Mouse (Mus musculus) B cell, adult 2 months (primary cell): ENCODE measurements at regions not wholly inside any gene's neighbourhood (a gene's known extent, or its start where the extent isn't known, plus 50 kb on each side); places are given as distances from the start of the nearest gene placed in this dataset.

ENCODE experiments used
- DNase-seq, 2 experiments: peaks; one replicate each; pipeline ENCODE4 v3.0.0; 2022

DNA sequence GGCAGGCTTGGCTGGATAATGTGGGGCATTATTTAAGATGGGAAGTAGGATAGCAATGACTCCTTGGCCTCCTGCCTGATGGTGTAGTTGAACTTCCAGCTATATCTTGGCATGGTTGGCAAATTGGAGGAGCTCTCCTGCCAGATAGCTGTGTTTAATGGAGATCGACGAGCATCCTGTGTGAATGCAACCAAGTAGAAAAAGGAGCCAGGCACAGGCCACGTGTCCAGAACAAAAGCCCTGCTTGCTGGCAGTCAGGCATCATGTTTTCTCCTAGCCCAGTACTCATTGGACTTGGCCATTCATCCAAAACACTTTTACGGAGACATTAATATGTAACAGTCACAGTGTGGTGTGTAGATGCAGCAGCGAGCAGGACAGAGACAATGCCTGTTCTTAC lies 211.8 kb upstream of the 9630041A04Rik start:
- DNase-seq, result no peak

DNA sequence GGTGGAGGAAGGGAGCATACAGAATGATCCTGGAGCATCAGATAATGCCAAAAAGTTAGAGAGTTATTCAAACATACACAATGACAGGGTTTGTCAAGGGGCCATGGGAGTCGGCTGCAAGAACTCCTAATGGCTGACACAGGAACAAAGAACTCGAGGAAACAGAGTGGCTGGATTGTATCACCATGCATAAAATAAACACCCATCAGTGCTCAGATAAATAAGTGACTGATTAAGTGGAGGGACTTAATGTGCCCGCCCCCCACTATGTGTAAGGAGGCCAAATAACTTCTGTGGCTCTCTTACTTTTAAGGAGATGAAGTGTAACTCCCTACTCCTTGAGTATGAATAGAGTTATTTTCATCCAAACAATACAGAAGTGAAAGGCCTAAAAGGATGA lies 220.1 kb upstream of the 9630041A04Rik start:
- no peak for DNase-seq

DNA sequence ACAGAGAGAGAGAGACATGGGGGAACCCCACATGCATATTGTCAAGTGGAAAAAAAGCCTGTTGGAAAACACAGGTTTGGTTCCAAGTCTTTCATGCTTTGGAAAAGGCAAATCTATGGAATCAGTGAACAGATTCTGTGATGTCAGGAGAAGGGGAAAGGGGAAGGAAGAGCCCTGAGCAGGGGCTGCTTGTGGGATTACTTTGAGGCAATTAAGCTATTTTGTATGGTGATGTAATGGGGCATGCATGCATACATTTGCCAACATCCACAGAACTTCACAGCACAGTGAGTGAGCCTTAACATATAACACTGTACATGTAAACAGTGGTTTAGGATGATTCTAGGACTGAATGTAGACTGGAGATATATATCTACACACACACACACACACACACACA lies 221.0 kb upstream of the 9630041A04Rik start:
- no peak for DNase-seq

DNA sequence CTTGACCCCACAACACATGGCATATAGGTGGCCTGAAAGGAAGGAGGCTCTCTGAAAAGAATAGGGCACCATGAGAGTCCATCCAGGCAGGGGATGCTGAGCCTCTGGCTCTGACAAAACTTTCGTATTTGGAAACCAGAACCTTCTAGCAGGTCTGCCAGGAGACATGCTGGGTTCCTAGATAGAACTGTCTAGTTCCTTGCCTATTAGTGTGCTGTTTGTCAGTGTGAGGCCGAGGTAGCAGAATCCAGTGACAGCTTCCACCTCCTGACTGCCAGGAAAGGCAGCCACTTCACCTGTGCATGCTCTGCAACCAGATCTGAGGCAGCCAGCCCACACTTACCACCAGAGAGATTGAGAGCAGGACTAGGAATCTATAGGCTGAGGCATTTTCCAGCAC lies 245.4 kb upstream of the 9630041A04Rik start:
- DNase-seq, result no peak

DNA sequence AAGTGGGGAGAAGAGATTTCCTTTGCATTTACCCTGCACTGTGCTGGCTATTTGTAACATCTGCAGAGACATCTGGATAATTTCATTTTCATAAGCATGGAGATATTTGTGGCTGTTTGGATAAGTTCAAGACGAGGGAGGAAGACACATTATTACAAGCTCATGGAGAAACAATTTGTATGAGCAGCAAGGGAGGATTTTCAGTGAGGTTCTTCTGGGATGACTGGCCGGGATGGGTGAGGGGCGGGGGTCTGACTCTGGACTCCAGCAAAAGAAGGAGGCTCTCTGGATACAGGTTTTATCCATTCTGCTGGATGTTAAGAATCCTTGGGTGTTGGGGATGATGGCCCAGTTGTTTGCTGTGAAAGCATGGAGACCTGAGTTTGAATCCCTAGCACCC lies 246.5 kb upstream of the 9630041A04Rik start:
- DNase-seq, result no peak

DNA sequence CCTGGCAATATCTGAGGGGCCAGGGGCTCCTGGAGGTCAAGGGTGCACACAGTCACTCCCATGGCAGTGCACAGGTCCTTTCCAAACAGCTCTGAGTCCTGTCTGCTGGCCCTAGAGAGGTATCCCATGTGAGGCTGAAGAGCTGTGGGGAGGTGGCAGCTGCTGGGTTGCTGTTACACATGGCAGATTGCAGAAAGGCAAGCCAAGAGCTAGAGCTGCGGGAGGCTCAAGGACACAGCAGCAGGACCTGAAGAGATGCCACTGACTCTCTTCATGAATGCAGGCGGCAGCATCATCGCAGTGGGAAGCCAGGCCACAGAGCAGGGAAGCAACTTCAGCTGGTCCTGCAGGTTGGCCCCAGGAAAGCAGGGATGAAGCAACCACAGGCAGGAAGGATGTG lies 247.7 kb upstream of the 9630041A04Rik start:
- no peak for DNase-seq

DNA sequence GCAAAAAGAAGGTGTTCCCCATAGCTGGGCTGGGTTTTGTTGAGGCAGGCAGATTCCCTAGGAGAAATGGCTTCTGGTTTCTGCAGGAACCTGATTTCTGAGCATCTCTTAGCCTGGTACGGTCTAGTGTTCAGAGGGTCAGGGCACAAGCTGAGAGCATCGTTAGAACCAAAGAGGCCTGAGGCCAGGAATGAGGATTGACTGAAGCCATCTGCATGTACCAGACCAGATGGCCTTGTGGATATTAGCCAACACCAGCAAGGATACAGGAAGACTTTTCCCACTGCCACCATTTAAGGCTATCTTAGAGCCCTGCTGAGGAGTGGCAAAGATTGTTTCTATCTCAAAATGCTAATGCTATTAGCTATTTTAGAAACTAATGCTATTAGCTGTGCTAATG lies 248.2 kb upstream of the 9630041A04Rik start:
- no peak for DNase-seq

DNA sequence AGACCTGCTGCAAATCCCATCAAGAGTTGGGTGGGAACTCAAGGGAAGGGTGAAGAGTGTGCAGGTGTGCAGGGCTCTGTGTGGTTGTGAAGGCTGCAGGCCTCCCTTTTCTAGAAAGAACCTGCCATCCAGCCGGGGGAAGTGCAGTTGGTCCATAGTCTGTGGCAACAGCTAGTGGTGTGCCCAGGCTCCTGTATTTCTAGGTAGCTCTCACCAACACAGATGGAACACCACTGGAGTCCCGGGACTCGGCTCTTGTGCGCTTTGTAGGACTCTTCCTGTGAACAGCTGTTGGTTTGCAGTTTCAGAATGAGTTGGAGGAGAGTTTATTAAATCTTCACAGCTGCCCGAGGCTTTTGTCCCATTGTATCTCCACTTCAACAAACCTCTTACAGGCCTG lies 248.7 kb upstream of the 9630041A04Rik start:
- DNase-seq, result no peak

DNA sequence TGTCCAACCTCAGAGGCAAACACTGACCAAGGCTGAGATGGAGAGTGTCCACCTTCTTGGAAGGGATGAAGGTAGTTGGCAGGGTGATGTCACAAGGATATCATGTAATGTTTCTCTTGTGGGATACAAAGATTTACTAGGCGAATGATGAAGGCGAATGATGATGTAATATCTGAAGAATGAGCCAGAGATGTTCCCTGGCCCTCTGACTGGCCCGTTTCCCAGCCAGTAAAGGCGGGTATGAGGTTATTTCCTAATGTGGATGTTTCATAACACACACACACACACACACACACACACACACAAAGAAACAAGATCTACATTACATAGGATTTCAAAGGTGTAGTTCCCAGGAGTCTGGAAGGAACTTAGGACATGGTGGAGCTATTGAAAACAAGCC lies 249.1 kb upstream of the 9630041A04Rik start:
- no peak for DNase-seq

DNA sequence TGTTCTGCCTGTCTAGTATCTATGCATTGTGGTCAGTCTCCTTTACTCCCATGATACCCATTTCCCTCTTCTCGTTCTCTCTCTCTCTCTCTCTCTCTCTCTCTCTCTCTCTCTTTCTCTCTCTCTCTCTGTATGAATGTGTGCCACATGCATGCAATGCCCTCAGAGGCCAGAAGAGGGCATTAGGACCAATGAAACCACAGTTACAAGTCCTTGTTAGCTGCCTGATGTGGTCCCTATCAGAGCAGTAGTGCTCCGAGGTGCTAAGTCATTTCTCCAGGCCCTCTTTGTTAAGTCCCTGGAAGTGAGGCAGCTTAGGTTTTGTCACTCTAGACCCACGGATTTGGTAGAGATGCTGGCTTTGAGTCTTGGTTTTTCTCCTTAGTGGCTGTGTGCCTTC lies 250.2 kb upstream of the 9630041A04Rik start:
- DNase-seq, result no peak

DNA sequence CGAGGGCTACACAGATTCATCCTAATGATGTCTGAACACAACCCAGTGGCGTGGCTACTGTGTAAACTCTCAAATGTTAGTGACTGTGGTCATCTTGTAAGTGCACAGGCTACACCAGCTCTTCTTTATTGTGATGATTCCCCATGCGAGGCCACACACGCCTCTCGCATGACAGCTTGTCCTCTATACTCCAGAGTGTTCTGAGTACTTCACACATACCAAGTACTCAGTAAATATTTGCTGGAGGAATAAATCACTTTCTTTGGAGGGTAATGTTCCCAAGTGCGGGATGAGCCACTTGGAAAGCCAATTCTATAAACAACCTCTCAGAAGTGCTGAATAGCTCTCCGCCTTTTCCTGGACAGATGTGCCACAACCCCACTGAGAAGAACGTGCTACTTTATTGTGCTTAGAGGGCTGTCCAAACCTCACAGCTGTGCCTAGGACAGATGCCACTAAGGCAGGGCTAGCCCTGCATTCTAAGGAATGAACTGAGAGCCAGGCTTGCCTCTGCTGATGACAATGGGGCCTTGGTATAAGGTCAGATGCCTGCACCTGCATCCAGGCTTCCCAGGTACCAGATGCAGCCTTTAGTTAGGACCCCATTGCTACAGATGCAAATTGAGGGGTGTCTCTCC lies 250.7 kb upstream of the 9630041A04Rik start:
- no peak for DNase-seq

DNA sequence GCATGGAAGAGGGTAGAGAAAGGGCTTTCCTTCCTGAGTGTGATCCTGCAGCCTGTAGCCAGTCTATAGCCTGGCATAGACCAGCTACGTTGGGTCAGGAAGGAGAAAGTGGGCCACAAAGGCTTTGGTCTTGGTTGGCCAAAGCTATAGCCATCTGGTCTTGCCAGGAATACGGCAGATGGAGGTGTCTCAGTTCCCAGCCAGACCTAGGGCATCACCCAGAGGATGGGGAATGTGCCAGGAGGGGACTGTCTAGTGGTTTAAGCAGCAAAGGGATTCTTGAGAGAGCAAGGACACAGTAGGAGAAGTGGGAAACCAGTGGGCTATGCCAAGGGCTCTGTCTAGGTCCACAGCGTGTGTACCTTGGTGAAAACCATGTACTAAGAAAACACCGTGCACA lies 251.3 kb upstream of the 9630041A04Rik start:
- DNase-seq, result no peak

DNA sequence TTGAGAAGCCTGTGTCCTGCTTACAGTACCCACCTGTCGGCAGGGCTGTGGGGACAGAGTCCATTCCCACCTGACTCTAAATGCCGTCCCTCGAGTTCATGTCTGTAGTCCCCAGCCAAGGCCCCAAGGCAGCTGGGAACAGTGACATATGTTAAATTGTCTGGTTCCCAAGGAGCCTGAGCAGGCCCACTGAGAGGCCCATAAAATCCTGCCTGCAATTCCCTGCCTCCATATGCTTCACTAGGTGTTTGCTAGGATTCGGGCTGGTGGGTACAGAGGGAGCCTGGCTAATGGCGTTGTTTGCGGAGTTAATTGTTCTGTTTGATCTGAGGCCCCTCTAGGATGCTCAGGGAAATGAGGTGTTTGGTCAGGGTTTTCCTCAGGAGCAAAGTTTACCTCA lies 258.8 kb upstream of the 9630041A04Rik start:
- DNase-seq, result no peak

DNA sequence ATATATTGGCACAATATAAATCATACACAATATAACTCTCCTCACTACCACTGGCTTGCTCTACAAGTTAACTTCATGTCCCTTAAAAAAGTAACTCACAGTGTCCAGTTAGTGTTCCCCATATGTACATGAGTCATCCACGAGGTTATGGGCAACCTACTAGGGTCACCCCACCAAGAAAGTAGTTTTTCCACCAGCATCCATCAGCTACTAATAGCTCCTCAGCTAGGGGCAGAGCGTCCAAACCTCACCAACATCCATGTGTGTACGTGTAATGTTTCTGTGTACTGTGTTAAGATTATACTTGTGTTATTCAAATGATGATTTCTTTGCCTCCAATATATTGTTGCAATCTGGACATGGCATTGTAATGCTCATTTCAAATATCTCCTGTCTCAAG lies 264.7 kb upstream of the 9630041A04Rik start:
- no peak for DNase-seq

DNA sequence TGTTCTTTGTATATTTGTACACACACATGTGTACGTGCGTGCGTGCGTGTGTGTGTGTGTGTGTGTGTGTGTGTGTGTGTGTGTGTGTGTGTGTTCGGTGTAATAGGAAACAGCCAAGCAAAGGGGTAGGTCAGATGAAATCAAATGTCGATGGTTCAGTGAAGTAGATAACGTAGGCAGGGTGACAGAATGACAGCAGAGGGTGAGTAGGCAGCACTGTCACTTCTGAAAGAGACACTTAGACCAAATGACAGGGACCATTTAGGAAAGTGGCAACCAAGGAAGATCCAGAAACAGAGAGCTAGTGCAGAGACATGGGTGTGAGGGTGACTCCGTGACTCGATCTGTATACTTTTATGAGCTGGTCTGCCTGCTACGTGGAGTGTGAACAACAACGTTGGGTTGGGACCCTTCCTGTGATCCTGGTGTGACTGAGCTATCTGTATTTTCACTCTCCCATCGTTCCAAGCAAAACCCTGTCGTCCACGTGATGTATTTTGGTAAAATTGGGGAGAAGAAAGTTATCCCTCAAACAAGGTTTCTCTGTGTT lies 266.5 kb upstream of the 9630041A04Rik start:
- no peak for DNase-seq

DNA sequence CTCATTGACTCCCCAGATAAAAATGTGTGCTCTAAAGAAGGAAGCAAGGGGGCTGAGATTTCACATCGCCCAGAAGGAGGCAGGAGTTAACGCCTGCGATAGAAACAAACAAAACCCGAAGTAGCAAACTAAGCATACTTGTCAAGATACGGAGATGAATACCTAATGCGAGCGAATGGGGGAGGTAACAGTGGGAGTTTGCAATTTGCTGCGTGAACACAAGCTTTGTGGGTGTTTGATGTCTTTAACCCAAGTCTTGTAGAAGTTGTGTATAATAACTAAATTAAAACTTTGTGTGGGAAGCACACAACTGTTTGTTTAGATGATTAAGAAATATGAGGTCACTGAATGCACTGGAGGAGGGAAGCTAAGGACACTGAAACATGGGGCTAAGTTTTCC lies 269.0 kb upstream of the 9630041A04Rik start:
- no peak for DNase-seq

DNA sequence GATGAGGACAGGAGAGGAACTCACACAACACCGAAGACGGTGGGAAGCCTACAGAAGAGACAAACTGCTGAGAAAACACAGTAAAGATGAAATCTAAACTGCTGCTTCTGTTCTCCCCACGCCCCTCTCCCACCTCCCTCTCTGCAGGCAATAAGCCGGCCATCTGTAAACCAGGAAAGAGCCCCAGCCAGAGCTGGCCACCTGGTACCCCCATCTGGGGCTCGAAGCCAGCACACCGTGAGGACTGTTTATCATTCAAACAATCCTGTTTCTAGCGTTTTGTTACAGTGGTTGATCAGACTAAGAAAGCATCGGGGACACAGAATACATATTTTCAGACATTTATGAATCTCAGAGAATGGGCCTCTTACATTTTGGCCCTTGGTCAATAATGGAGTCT lies 270.0 kb upstream of the 9630041A04Rik start:
- DNase-seq, result no peak

DNA sequence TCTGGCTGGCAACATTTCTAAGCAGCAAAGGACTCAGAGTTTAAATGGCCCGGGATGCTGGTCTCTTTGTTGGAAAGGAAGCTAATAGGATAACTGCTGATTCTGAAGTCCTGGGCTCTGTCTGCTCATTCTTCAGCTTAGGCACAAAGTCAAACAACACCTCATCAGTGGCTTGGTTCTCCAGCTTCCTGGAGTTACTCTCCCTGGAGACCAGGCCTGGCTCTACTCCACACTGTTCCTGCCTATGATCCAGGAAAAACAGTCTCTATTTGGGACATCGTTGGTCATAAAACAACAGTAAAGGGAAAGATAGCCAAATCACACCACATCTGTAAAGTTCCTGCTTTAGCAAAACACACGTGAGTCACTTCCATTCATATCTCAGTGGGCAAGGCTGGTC lies 271.3 kb upstream of the 9630041A04Rik start:
- DNase-seq, result no peak

DNA sequence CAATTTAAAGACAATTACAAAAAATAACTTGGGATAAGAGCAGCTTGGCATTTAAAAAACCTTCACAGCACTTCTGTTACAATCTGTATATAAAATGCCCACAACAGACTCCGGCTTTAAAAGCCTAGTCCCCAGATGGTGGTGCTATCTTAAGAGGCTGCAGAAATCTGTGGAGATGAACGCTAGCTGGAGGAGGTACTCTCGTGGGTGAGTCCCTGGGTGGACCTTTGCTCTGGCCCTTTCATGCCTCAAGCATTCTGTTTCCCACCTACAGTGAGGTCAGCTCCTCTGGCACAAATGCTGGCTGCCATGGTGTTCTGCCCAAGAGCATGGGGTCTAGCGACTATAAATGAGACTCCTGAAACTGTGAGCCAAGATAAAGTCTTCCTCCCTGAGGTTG lies 280.6 kb upstream of the 9630041A04Rik start:
- no peak for DNase-seq

DNA sequence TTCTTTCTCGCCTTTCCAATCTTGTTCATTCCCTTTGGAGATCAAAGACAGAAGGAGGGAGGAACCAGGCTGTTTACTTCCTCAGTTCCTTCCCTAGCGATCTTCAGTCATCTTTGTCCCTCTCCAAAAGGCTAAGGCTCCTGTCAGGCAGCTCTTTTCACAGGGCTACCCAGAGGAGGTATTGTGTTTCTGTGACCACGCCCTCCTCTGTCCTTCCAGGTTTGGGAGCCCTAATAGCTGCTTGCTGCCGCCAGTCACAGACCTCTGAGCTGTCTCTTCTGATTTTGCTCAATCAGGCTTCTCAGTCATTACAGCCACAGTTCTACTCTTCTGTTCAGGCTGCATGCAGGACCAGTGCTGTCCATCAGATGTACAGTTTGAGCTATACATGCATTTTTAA lies 290.9 kb upstream of the 9630041A04Rik start:
- DNase-seq, result no peak

DNA sequence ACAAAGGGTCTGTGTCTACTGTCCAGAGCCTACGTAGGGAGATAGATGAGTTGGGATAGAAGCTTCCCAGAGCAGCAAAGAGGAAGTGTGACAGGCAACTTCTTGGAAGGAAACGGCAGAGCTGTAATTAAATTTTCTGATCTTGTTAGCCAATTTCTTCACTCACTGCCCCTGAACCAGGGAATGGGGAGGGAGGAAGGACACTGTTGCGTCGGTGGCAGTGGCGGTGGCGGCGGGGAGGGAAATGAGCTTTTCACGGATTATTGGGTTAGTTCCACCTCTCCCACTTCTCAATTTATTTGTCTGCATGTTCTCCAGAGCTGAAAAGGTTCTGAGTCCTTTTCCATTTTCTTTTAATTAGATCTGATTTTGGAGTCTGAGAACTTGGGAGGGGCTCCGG lies 298.4 kb upstream of the 9630041A04Rik start:
- no peak for DNase-seq

DNA sequence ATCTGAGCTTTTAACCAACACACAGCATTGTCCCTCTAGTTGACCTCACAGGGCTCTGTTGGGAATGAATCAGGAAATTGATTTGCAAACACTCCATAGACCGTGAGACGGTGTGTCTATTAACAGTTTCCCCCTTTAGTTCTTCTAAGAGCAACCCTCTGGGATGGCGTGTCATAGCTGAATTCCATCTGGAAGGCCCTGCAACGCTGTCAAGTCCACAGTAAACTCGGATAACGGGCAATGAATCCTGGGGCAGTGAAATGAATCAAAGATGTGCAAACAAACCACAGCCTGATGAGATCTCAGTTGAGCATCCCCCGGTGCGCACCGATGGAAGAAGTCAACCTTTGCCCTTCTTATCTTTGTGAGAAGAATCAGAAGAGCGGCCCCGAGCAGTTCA lies 302.3 kb upstream of the 9630041A04Rik start:
- no peak for DNase-seq

DNA sequence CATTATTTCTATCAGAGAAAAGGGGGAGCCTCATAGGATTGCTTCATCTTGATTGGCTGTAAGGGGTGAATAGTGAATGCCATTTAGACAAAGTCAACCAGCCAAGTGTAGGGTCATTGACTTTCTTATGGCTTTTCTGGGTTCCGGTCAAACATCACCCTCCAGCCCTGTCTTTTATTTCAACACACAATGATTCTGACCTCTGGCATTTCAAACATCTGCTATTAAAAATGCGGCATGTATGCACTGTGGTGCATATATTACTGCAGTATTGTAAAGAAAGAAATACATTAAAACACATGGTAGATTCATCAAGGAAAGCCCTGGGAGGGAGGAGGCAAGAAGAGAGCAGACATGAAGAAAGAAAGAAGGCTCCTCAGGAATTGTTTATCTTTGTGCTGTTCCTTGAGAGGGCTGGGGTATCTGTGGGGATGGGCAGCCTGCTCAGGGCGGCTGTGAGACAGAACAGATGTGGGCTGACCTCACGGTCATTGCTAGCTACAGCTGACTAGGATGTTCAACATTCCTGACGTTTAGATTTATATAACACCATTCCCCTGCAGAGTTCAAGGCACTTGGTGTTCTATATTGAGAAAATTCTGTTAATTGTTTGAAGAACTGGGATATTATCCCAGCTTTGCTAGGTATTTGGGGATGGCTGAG lies 303.5 kb upstream of the Ppp2r3a start:
- no peak for DNase-seq

DNA sequence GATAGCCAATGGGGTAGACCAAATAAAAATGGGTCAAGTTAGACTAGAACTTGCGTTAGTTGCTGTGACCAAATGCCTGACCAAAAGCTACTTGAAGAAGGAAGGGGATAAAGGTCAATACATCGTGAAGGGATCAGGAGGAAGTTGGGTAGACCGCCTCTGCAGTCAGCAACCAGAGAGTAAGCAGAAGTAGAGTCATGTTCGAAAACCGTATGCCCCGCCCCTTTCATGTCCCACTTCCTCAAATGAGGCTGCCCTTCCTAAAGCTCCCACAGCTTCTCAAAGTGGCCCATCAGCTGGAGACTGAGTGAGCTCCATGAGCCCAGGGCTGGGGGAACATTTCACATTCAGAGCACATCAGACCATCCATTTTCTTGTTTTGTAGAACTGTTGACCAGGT lies 301.2 kb upstream of the Ppp2r3a start:
- no peak for DNase-seq

DNA sequence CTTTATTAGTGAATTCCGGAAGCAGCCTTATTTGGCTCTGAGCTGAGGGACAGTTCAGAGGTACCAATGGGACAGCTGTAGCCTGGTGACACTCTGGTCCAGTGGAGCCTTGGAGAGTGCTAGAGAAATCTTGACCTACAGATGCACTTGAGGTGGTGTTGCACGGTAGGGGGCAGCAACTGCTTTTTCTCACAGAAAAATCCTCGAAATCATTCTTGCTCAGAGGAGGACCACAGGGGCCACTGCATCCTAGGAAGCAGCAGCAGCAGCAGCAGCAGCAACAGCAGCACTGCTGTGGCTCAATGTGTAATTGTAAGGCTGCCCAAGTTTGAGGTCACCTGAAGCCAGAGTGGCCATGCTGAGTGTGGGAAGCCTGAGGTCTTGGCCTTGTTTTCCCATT lies 299.7 kb upstream of the Ppp2r3a start:
- no peak for DNase-seq
